Mouse (Mus musculus): ENCODE data around the gene Dgat2l6.

GRCm38 (mm10) chrX:100508164-100508563 lies 16.5 kb upstream of the Dgat2l6 start:
- TF ChIP-seq CTCF (IDR thresholded peaks at IDR 0.05; ENCODE audit: borderline replicate concordance, control insufficient read depth, extremely low read depth, insufficient read depth, low read length, poor library complexity) (no peak), POLR2A (IDR thresholded peaks at IDR 0.05; ENCODE audit: control insufficient read depth, extremely low read depth, insufficient read depth, low read length, poor library complexity) (no peak)
